Mouse (Mus musculus) gastrocnemius, adult 8-10 months (tissue): Measurements from ENCODE around the gene Rundc1. TPM values are rescaled to one million over a fixed set of nuclear protein-coding genes. Genes with fewer than 3 reads are reported as not detected.
A peak's percentile ranks its signal among the peaks of the same experiment; 100 is the strongest.
"Not testable (repeated sequence)": the region's sequence is repeated elsewhere in the genome, so short reads cannot be mapped to it uniquely, and the experiment has no call there.

Source experiments
- DNase-seq, 2 experiments: peaks; one replicate each; pipeline ENCODE4 v3.0.0; 2022; ENCODE audit warnings: low spot score in 2 of 2
- total RNA-seq, 4 experiments: library from RNA; stranded (reverse); gene quantifications; 2 replicates each; pipeline ENCODE4 v1.2.4; 2022

The Rundc1 gene
- total RNA-seq, 4 experiments from 2014 or later, result 7.7 to 8.5 (median 7.9) TPM

GRCm38 (mm10) chr11:101465869-101466551 lies 41.1 kb downstream of the Rundc1 start, which contains the start of gene Vat1:
Vat1 (minus strand) TSS chr11:101466230.
- DNase-seq, result peak; percentile 32 to 56

GRCm38 (mm10) chr11:101466552-101466950 lies 41.7 kb downstream of the Rundc1 start:
- DNase-seq, result not testable (repeated sequence)

- peak; percentile 27 to 41 for DNase-seq
Measured at GRCm38 (mm10) chr11:101467477-101468262, 42.8 kb downstream of the Rundc1 start.

GRCm38 (mm10) chr11:101468263-101468688 lies 43.4 kb downstream of the Rundc1 start:
- no peak for DNase-seq

GRCm38 (mm10) chr11:101468731-101469130 lies 43.8 kb downstream of the Rundc1 start:
- DNase-seq, result no peak

GRCm38 (mm10) chr11:101469155-101469554 lies 44.3 kb downstream of the Rundc1 start:
- no peak for DNase-seq

GRCm38 (mm10) chr11:101470206-101470605 lies 45.3 kb downstream of the Rundc1 start:
- no peak for DNase-seq

- no peak for DNase-seq
Measured at GRCm38 (mm10) chr11:101471926-101472325, 47.0 kb downstream of the Rundc1 start.

- DNase-seq, result no peak
Measured at GRCm38 (mm10) chr11:101472336-101472735, 47.5 kb downstream of the Rundc1 start.

GRCm38 (mm10) chr11:101473686-101474085 lies 48.8 kb downstream of the Rundc1 start:
- not testable (repeated sequence) for DNase-seq

- DNase-seq, result no peak
Measured at GRCm38 (mm10) chr11:101474298-101474697, 49.4 kb downstream of the Rundc1 start.

GRCm38 (mm10) chr11:101476361-101476760 lies 51.5 kb downstream of the Rundc1 start:
- DNase-seq, result not testable (repeated sequence)

GRCm38 (mm10) chr11:101477194-101477551 lies 52.3 kb downstream of the Rundc1 start:
- no peak for DNase-seq

- no peak for DNase-seq
Measured at GRCm38 (mm10) chr11:101477552-101478211, 52.8 kb downstream of the Rundc1 start.

- no peak for DNase-seq
Measured at GRCm38 (mm10) chr11:101479171-101479635, 54.3 kb downstream of the Rundc1 start.

GRCm38 (mm10) chr11:101480912-101481311 lies 56.0 kb downstream of the Rundc1 start:
- no peak for DNase-seq

GRCm38 (mm10) chr11:101483804-101484203 lies 58.9 kb downstream of the Rundc1 start:
- DNase-seq, result no peak

GRCm38 (mm10) chr11:101484245-101484644 lies 59.4 kb downstream of the Rundc1 start:
- DNase-seq, result no peak

GRCm38 (mm10) chr11:101484814-101485213 lies 59.9 kb downstream of the Rundc1 start:
- DNase-seq, result no peak
